Mouse (Mus musculus): ENCODE results near the gene Stab2.

- TF ChIP-seq CTCF (IDR thresholded peaks at IDR 0.05; ENCODE audit: low read depth, low read length) (no peak), POLR2A (IDR thresholded peaks at IDR 0.05; ENCODE audit: borderline replicate concordance, low read depth, low read length) (no peak)
Measured at GRCm38 (mm10) chr10:87041265-87041664, 33.4 kb upstream of the Stab2 start.
